Mouse (Mus musculus) MEL (cell line): ENCODE results near the gene Fbxw21. TPM values are rescaled to one million over a fixed set of nuclear protein-coding genes. Genes with fewer than 3 reads are reported as not detected.

Experiments used
- DNase-seq: peaks from one replicate; pipeline ENCODE4 v3.0.0; 2011; ENCODE audit warnings: low read depth, low spot score
- H3K27ac ChIP-seq: 2 replicates; pipeline ENCODE4 v1.5.1; 2012; ENCODE audit warnings: low read depth, mild to moderate bottlenecking, control low read depth, low read length, moderate library complexity; ENCODE audit not compliant: control insufficient read depth
- H3K27me3 ChIP-seq, 2 experiments: fragments of 150-350 bp in 1 of 2; sonication (generic) in 1 of 2; 2 replicates each; pipeline ENCODE4 v1.6.1; 2012; ENCODE audit warnings: low read length in 2 of 2, mild to moderate bottlenecking in 2 of 2, improper control_type of control experiment in 1 of 2, moderate library complexity in 1 of 2; ENCODE audit not compliant: insufficient read depth in 2 of 2, control insufficient read depth in 1 of 2
- H3K36me3 ChIP-seq, 2 experiments: 2 replicates each; pipeline ENCODE4 v1.6.1; 2012 to 2014; ENCODE audit warnings: low read length in 2 of 2, improper control_type of control experiment in 1 of 2, inconsistent platforms in 1 of 2, mild to moderate bottlenecking in 1 of 2; ENCODE audit not compliant: insufficient read depth in 2 of 2, control insufficient read depth in 1 of 2
- H3K4me1 ChIP-seq, 2 experiments: fragments of 150-350 bp in 1 of 2; sonication (generic) in 1 of 2; 2 replicates each; pipeline ENCODE4 v1.6.1; 2012; ENCODE audit warnings: low read length in 2 of 2, improper control_type of control experiment in 1 of 2, mild to moderate bottlenecking in 1 of 2; ENCODE audit not compliant: insufficient read depth in 2 of 2, control insufficient read depth in 1 of 2
- H3K4me3 ChIP-seq, 2 experiments: fragments of 150-350 bp in 1 of 2; sonication (generic) in 1 of 2; 2 replicates each; pipeline ENCODE4 v1.5.1; 2012; ENCODE audit warnings: low read depth in 2 of 2, low read length in 2 of 2, mild to moderate bottlenecking in 2 of 2, moderate library complexity in 2 of 2, control low read depth in 1 of 2, improper control_type of control experiment in 1 of 2; ENCODE audit not compliant: control insufficient read depth in 1 of 2, insufficient read depth in 1 of 2
- H3K79me2 ChIP-seq: 2 replicates; pipeline ENCODE4 v1.6.1; 2012; ENCODE audit warnings: mild to moderate bottlenecking, low read length, moderate library complexity; ENCODE audit not compliant: control insufficient read depth, poor library complexity, insufficient read depth
- H3K9ac ChIP-seq: 2 replicates; pipeline ENCODE4 v1.6.1; 2012; ENCODE audit warnings: low read depth, mild to moderate bottlenecking, control low read depth, low read length, moderate library complexity; ENCODE audit not compliant: control insufficient read depth, poor library complexity, severe bottlenecking
- H3K9me3 ChIP-seq: fragments of 150-350 bp; sonication (generic); replicated peaks from 2 replicates; pipeline ENCODE4 v1.6.1; 2012; ENCODE audit warnings: mild to moderate bottlenecking, low read length, improper control_type of control experiment, moderate library complexity; ENCODE audit not compliant: insufficient read depth
- BHLHE40 ChIP-seq: IDR thresholded peaks from 2 replicates; pipeline ENCODE4 v1.6.1; 2012; ENCODE audit warnings: low read depth, mild to moderate bottlenecking, inconsistent platforms, low read length, improper control_type of control experiment, borderline replicate concordance
- CHD1 ChIP-seq: IDR thresholded peaks from 2 replicates; pipeline ENCODE4 v1.6.1; 2012; ENCODE audit warnings: low read depth, mild to moderate bottlenecking, inconsistent platforms, low read length, improper control_type of control experiment
- CHD2 ChIP-seq: IDR thresholded peaks from 2 replicates; pipeline ENCODE4 v1.6.1; 2011; ENCODE audit warnings: low read length, improper control_type of control experiment
- ELF1 ChIP-seq: IDR thresholded peaks from 2 replicates; pipeline ENCODE4 v1.6.1; 2014; ENCODE audit warnings: low read depth, mild to moderate bottlenecking, inconsistent platforms, low read length, improper control_type of control experiment, moderate library complexity
- EP300 ChIP-seq, 2 experiments: IDR thresholded peaks; 2 replicates each; pipeline ENCODE4 v1.6.1; 2011; ENCODE audit warnings: improper control_type of control experiment in 2 of 2, low read length in 2 of 2, low read depth in 1 of 2, mild to moderate bottlenecking in 1 of 2
- ETS1 ChIP-seq: IDR thresholded peaks from 2 replicates; pipeline ENCODE4 v1.6.1; 2012; ENCODE audit warnings: low read depth, mild to moderate bottlenecking, inconsistent platforms, low read length, improper control_type of control experiment, moderate library complexity
- GABPA ChIP-seq: IDR thresholded peaks from 2 replicates; pipeline ENCODE4 v1.6.1; 2012; ENCODE audit warnings: low read depth, mild to moderate bottlenecking, inconsistent platforms, low read length, improper control_type of control experiment, moderate library complexity
- HCFC1 ChIP-seq: IDR thresholded peaks from 2 replicates; pipeline ENCODE4 v1.6.1; 2012; ENCODE audit warnings: low read depth, mild to moderate bottlenecking, inconsistent platforms, low read length, improper control_type of control experiment, moderate library complexity
- JUND ChIP-seq: IDR thresholded peaks from 2 replicates; pipeline ENCODE4 v1.6.1; 2011; ENCODE audit warnings: low read depth, mild to moderate bottlenecking, improper control_type of control experiment, low read length
- MAX ChIP-seq: IDR thresholded peaks from 2 replicates; pipeline ENCODE4 v1.6.1; 2011; ENCODE audit warnings: low read length, improper control_type of control experiment
- MAZ ChIP-seq: IDR thresholded peaks from 2 replicates; pipeline ENCODE4 v1.6.1; 2012; ENCODE audit warnings: low read depth, mild to moderate bottlenecking, inconsistent platforms, low read length, improper control_type of control experiment
- MYC ChIP-seq: IDR thresholded peaks from 2 replicates; pipeline ENCODE4 v1.6.1; 2011; ENCODE audit warnings: low read depth, mild to moderate bottlenecking, low read length, improper control_type of control experiment, moderate library complexity
- NRF1 ChIP-seq: IDR thresholded peaks from 2 replicates; pipeline ENCODE4 v1.6.1; 2014; ENCODE audit warnings: low read depth, mild to moderate bottlenecking, inconsistent platforms, low read length, improper control_type of control experiment, moderate library complexity; ENCODE audit not compliant: poor library complexity, insufficient read depth, severe bottlenecking
- POLR2A ChIP-seq, 2 experiments: IDR thresholded peaks; 2 replicates each; pipeline ENCODE4 v1.6.1; 2011 to 2012; ENCODE audit warnings: low read length in 2 of 2, mild to moderate bottlenecking in 2 of 2, control low read depth in 1 of 2, improper control_type of control experiment in 1 of 2, low read depth in 1 of 2, moderate library complexity in 1 of 2; ENCODE audit not compliant: control insufficient read depth in 1 of 2, insufficient read depth in 1 of 2, poor library complexity in 1 of 2
- POLR2AphosphoS2 ChIP-seq: IDR thresholded peaks from 2 replicates; pipeline ENCODE4 v1.6.1; 2011; ENCODE audit warnings: low read length, improper control_type of control experiment
- POLR2AphosphoS5 ChIP-seq: IDR thresholded peaks from 2 replicates; pipeline ENCODE4 v1.6.1; 2012; ENCODE audit warnings: low read depth, borderline replicate concordance, mild to moderate bottlenecking, inconsistent platforms, low read length, moderate library complexity, mixed read lengths
- RCOR1 ChIP-seq: IDR thresholded peaks from 2 replicates; pipeline ENCODE4 v1.6.1; 2012; ENCODE audit warnings: low read depth, mild to moderate bottlenecking, inconsistent platforms, low read length, improper control_type of control experiment
- UBTF ChIP-seq: IDR thresholded peaks from 2 replicates; pipeline ENCODE4 v1.6.1; 2012; ENCODE audit warnings: low read depth, mild to moderate bottlenecking, inconsistent platforms, low read length, improper control_type of control experiment, moderate library complexity, borderline replicate concordance; ENCODE audit not compliant: insufficient read depth
- ZKSCAN1 ChIP-seq: IDR thresholded peaks from 2 replicates; pipeline ENCODE4 v1.6.1; 2012; ENCODE audit warnings: low read depth, mild to moderate bottlenecking, inconsistent platforms, low read length, improper control_type of control experiment, moderate library complexity
- ZNF384 ChIP-seq: IDR thresholded peaks from 2 replicates; pipeline ENCODE4 v1.6.1; 2012; ENCODE audit warnings: low read depth, mild to moderate bottlenecking, inconsistent platforms, low read length, improper control_type of control experiment
- polyA plus RNA-seq, 2 experiments: library from polyadenylated mRNA; stranded (reverse) in 1 of 2; unstranded in 1 of 2; fragments of >175 nt in 1 of 2; fragments of >200 nt in 1 of 2; gene quantifications; 2 replicates each; pipeline versions ENCODE4 v1.2.1 to v1.2.4; 2012; ENCODE audit warnings: low replicate concordance in 2 of 2, low read depth in 1 of 2; ENCODE audit not compliant: insufficient read length in 2 of 2, insufficient read depth in 1 of 2, missing spikeins in 1 of 2
- total RNA-seq: library from RNA; depleted of rRNA; stranded (reverse); fragments of 300-350 nt; gene quantifications from 2 replicates; pipeline ENCODE4 v1.2.3, GENCODE M21; 2012

Fbxw21 gene
- total and polyA plus RNA-seq, 3 experiments: not detected

DNA sequence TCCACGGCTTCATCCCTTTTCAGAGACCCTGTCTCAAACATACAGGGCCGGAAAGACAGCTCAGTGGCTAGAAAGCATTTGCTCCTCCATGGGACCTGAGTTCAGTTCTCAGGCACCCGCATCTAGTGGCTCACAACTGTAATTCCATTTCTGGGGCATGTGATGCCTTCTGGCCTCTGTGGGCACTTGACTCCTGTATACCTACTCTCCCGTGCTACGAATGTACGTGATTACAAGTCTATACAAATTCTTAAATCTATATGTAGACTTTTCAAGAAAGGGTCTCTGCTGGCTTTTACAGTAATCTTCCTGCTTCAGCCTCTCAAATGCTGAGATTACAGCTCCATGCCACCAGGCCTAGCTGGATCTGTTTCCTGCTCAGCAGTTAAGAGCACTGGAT, 40.9 kb downstream of the Fbxw21 start:
- no peak overlapping the region for H3K4me3 ChIP-seq
- peaks cover 2 to 14% of the 10 kb centered on the region in 2 experiments; a peak in 3 of 4 replicates for H3K4me1 ChIP-seq
- H3K79me2 ChIP-seq: no peaks in the 10 kb centered on the region
- TF ChIP-seq ETS1: no peak
- TF ChIP-seq MAZ: no peak
- no peak for TF ChIP-seq UBTF
- no peak for TF ChIP-seq MAX
- TF ChIP-seq ZKSCAN1: no peak
- no peak for TF ChIP-seq GABPA
- no peak for TF ChIP-seq RCOR1
- no peak for TF ChIP-seq MYC
- TF ChIP-seq CHD1: no peak
- TF ChIP-seq NRF1: no peak
- TF ChIP-seq EP300 (IDR thresholded peaks at IDR 0.05; ENCODE audit: low read depth in 1 of 2, low read length in 2 of 2): no peak
- no peak for TF ChIP-seq BHLHE40
- no peak for TF ChIP-seq POLR2AphosphoS2
- no peak for TF ChIP-seq HCFC1
- TF ChIP-seq ELF1: no peak
- TF ChIP-seq POLR2A (IDR thresholded peaks at IDR 0.05; ENCODE audit: control insufficient read depth in 1 of 2, insufficient read depth in 1 of 2, low read depth in 1 of 2, low read length in 2 of 2, poor library complexity in 1 of 2): no peak
- no peak for TF ChIP-seq POLR2AphosphoS5
- TF ChIP-seq JUND: no peak
- H3K27ac ChIP-seq: no peak overlapping the region
- DNase-seq: no peak
- H3K9ac ChIP-seq: no peak overlapping the region
- H3K36me3 ChIP-seq: peaks cover 0 to 4% of the 10 kb centered on the region in 2 experiments; a peak in 2 of 4 replicates
- no peaks in the 10 kb centered on the region for H3K9me3 ChIP-seq
- no peaks in the 10 kb centered on the region; a peak in 1 of 4 replicates for H3K27me3 ChIP-seq

DNA sequence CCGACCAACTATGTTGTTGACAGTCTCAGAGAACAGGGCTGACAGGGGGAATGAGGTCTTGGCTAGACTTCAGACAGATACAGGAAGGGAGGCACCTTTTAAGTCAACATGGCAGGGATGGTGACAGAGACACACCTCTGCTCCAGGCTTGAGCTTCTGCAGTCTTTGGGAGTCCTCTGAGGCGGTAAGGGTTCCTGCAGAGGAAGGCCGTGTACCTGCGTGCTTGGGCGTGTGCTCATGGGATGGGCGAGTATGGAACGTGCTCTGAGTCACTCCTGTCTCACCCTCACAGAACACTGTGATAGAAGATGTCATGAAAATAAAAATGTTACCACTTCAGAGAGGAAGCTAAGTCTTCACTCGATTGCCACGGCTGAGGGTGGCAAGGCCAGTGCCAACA, 42.3 kb downstream of the Fbxw21 start:
- H3K27me3 ChIP-seq: no peaks in the 10 kb centered on the region; a peak in 1 of 4 replicates
- no peak overlapping the region for H3K9ac ChIP-seq
- TF ChIP-seq ZNF384 (no peak), CHD2 (no peak)
- peaks cover 2 to 14% of the 10 kb centered on the region in 2 experiments; a peak in 3 of 4 replicates for H3K4me1 ChIP-seq
- DNase-seq: no peak
- H3K36me3 ChIP-seq: peaks cover 0 to 4% of the 10 kb centered on the region in 2 experiments; a peak in 2 of 4 replicates
- no peaks in the 10 kb centered on the region for H3K79me2 ChIP-seq
- no peak overlapping the region for H3K4me3 ChIP-seq
- H3K9me3 ChIP-seq: no peaks in the 10 kb centered on the region
- H3K27ac ChIP-seq: no peak overlapping the region
